ENCODE assay signal across 8 mouse cellular contexts in the genomic region with DNA sequence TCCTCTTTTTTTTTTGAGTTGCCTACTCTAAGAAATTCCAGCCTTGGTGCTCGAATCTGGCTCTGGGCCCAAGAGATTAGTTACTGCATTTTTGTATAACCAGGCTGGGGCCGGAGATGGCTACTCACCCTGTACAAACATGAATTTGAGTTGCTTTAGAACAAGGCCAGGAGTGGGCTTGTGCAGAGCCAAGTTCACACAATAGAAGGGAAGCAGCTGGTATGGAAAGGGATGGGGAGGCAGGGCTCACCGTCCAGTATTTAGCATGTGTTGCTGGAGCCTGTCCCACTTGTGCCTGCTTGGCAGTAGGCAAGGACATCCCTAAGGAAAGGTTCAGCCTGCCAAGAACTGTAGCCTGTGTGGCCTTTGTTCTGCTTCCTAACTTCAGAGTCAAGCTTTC. TPM values are rescaled to one million over a fixed set of nuclear protein-coding genes. Genes with fewer than 3 reads are reported as not detected.
DNase-seq lines count a peak whose midpoint lies in the region; ATAC-seq and TF ChIP-seq lines count a peak whose summit lies in the region.

No protein-coding gene starts in this region.

- H3K4me1 ChIP-seq in embryonic facial prominence, embryonic 13.5 days = peaks cover 19% of the 10 kb centered on the region
- H3K4me1 ChIP-seq in embryonic facial prominence, embryonic 10.5 days = no peaks in the 10 kb centered on the region
- no peaks in the 10 kb centered on the region for H3K4me1 ChIP-seq in embryonic facial prominence, embryonic 14.5 days (ENCODE audit: control insufficient read depth, insufficient read depth, low read length)
- 0 out of 2 replicates have a peak, but pooled peaks cover 3% of the 10 kb centered on the region for H3K4me1 ChIP-seq in hindbrain, postnatal 0 days (ENCODE audit: insufficient read depth, low read length)

- 52% methylated on average over 3 of the region's 3 CpGs for WGBS in embryonic facial prominence, embryonic 13.5 days
- 84% methylated on average over 3 of the region's 3 CpGs for WGBS in embryonic facial prominence, embryonic 10.5 days
- 36% methylated on average over 3 of the region's 3 CpGs for WGBS in embryonic facial prominence, embryonic 14.5 days
- WGBS in hindbrain, postnatal 0 days = 27% methylated on average over 3 of the region's 3 CpGs

- H3K4me3 ChIP-seq in embryonic facial prominence, embryonic 13.5 days = no peak overlapping the region
- H3K4me3 ChIP-seq in embryonic facial prominence, embryonic 10.5 days = no peak overlapping the region
- H3K4me3 ChIP-seq in embryonic facial prominence, embryonic 14.5 days (ENCODE audit: low read depth, low read length) = no peak overlapping the region
- no peak overlapping the region for H3K4me3 ChIP-seq in hindbrain, postnatal 0 days (ENCODE audit: low read length)

- H3K4me2 ChIP-seq in embryonic facial prominence, embryonic 13.5 days = no peak overlapping the region
- H3K4me2 ChIP-seq in embryonic facial prominence, embryonic 14.5 days (ENCODE audit: low read depth, low read length) = no peak overlapping the region
- H3K4me2 ChIP-seq in hindbrain, postnatal 0 days (ENCODE audit: low read depth, low read length) = no peak overlapping the region

- no peak for TF ChIP-seq CTCF in hindbrain, postnatal 0 days (IDR thresholded peaks at IDR 0.05; ENCODE audit: low read depth)

- H3K27ac ChIP-seq in embryonic facial prominence, embryonic 13.5 days = peak overlapping the region; percentile 57; the same call in 1 of the 2 replicates
- H3K27ac ChIP-seq in embryonic facial prominence, embryonic 10.5 days (replicated peaks) = no peak overlapping the region
- peak overlapping the region; percentile 50; the same call in 1 of the 2 replicates for H3K27ac ChIP-seq in embryonic facial prominence, embryonic 14.5 days (replicated peaks; ENCODE audit: low read depth, low read length)
- H3K27ac ChIP-seq in hindbrain, postnatal 0 days = peak overlapping the region; percentile 56; the same call in 1 of the 2 replicates

- no peaks in the 10 kb centered on the region for H3K36me3 ChIP-seq in embryonic facial prominence, embryonic 13.5 days
- no peaks in the 10 kb centered on the region for H3K36me3 ChIP-seq in embryonic facial prominence, embryonic 10.5 days (replicated peaks)
- H3K36me3 ChIP-seq in embryonic facial prominence, embryonic 14.5 days (ENCODE audit: control insufficient read depth, insufficient read depth, low read length) = no peaks in the 10 kb centered on the region
- H3K36me3 ChIP-seq in hindbrain, postnatal 0 days (ENCODE audit: insufficient read depth, low read length) = no peaks in the 10 kb centered on the region

- ATAC-seq in embryonic facial prominence, embryonic 13.5 days (ENCODE audit: insufficient number of reproducible peaks, insufficient read depth, low FRiP score, low TSS enrichment, low read depth) = no peak
- ATAC-seq in embryonic facial prominence, embryonic 14.5 days (ENCODE audit: low read depth) = peak; percentile 86
- ATAC-seq in hindbrain, postnatal 0 days = peak; percentile 93

- H3K9me3 ChIP-seq in embryonic facial prominence, embryonic 13.5 days = no peaks in the 10 kb centered on the region
- H3K9me3 ChIP-seq in embryonic facial prominence, embryonic 10.5 days = no peaks in the 10 kb centered on the region
- H3K9me3 ChIP-seq in embryonic facial prominence, embryonic 14.5 days (ENCODE audit: control insufficient read depth, low read length) = no peaks in the 10 kb centered on the region
- no peaks in the 10 kb centered on the region for H3K9me3 ChIP-seq in hindbrain, postnatal 0 days (ENCODE audit: low read length)

- H3K27me3 ChIP-seq in embryonic facial prominence, embryonic 13.5 days = no peaks in the 10 kb centered on the region
- no peaks in the 10 kb centered on the region for H3K27me3 ChIP-seq in embryonic facial prominence, embryonic 10.5 days (replicated peaks; ENCODE audit: low read depth, poor library complexity, severe bottlenecking)
- no peaks in the 10 kb centered on the region for H3K27me3 ChIP-seq in embryonic facial prominence, embryonic 14.5 days (replicated peaks; ENCODE audit: control insufficient read depth, insufficient read depth, low read length)
- H3K27me3 ChIP-seq in hindbrain, postnatal 0 days (ENCODE audit: insufficient read depth, low read length) = no peaks in the 10 kb centered on the region

- H3K9ac ChIP-seq in embryonic facial prominence, embryonic 13.5 days = no peak overlapping the region
- no peak overlapping the region for H3K9ac ChIP-seq in embryonic facial prominence, embryonic 14.5 days (ENCODE audit: low read depth, low read length)
- no peak overlapping the region for H3K9ac ChIP-seq in hindbrain, postnatal 0 days (replicated peaks; ENCODE audit: low read length)

- DNase-seq in embryonic facial prominence, embryonic 10.5 days (ENCODE audit: low spot score) = no peak
- DNase-seq in 3T3-L1 (ENCODE audit: low read depth, low spot score) = peak; percentile 41
- DNase-seq in embryonic facial prominence, embryonic 14.5 days (ENCODE audit: low spot score) = peak; percentile 86
- DNase-seq in hindbrain, postnatal 0 days (ENCODE audit: low spot score) = peak; percentile 82
- peak; percentile 77 for DNase-seq in lung, postnatal 36 days
- no peak for DNase-seq in layer of hippocampus, adult 11-12 months (ENCODE audit: low spot score)
- no peak for DNase-seq in right cerebral cortex, postnatal 36 days (ENCODE audit: low spot score in 2 of 2)

RNA-seq across cellular contexts. Expression of a gene that starts 30.7 kb away (rescaled TPM):
- polyA plus RNA-seq in embryonic facial prominence, embryonic 13.5 days (2015; fragmentation: Nextera tagmentation; extraction: Ambion mirVana) = 3.6 and 3.9 TPM in 2 replicates
- polyA plus RNA-seq in embryonic facial prominence, embryonic 10.5 days (2016; fragmentation: Nextera tagmentation; extraction: Ambion mirVana) = 0.87 and 1.2 TPM in 2 replicates
- 10.1 and 10.3 TPM in 2 replicates for polyA plus RNA-seq in embryonic facial prominence, embryonic 14.5 days (2014; fragmentation: Nextera tagmentation; extraction: Ambion mirVana)
- total RNA-seq in hindbrain, postnatal 0 days (2014; rRNA removed) = 3.6 and 4.5 TPM in 2 replicates
- polyA plus RNA-seq in hindbrain, postnatal 0 days (2015; fragmentation: Nextera tagmentation; extraction: Ambion mirVana) = 0.89 and 1.0 TPM in 2 replicates

RNA-seq across cellular contexts. Expression of a gene that starts 50.7 kb away (rescaled TPM):
- polyA plus RNA-seq in embryonic facial prominence, embryonic 13.5 days (2015; fragmentation: Nextera tagmentation; extraction: Ambion mirVana) = 14.9 and 15.2 TPM in 2 replicates
- 12.9 and 13.1 TPM in 2 replicates for polyA plus RNA-seq in embryonic facial prominence, embryonic 10.5 days (2016; fragmentation: Nextera tagmentation; extraction: Ambion mirVana)
- 11.8 and 15.6 TPM in 2 replicates for polyA plus RNA-seq in embryonic facial prominence, embryonic 14.5 days (2014; fragmentation: Nextera tagmentation; extraction: Ambion mirVana)
- 5.5 and 7.1 TPM in 2 replicates for total RNA-seq in hindbrain, postnatal 0 days (2014; rRNA removed)
- polyA plus RNA-seq in hindbrain, postnatal 0 days (2015; fragmentation: Nextera tagmentation; extraction: Ambion mirVana) = 5.6 and 5.9 TPM in 2 replicates

Comparison
In these comparisons a context has a peak if more than half of its experiments do, and no peak if none do; other contexts are left out.
1. DNase-seq: peak in 3T3-L1 (single experiment), embryonic facial prominence, embryonic 14.5 days (single experiment), hindbrain, postnatal 0 days (single experiment) and lung, postnatal 36 days (single experiment); none in embryonic facial prominence, embryonic 10.5 days (single experiment), layer of hippocampus, adult 11-12 months (single experiment) and right cerebral cortex, postnatal 36 days (0 of 2).